Mouse (Mus musculus): ENCODE results near the gene Htr5b.

DNA sequence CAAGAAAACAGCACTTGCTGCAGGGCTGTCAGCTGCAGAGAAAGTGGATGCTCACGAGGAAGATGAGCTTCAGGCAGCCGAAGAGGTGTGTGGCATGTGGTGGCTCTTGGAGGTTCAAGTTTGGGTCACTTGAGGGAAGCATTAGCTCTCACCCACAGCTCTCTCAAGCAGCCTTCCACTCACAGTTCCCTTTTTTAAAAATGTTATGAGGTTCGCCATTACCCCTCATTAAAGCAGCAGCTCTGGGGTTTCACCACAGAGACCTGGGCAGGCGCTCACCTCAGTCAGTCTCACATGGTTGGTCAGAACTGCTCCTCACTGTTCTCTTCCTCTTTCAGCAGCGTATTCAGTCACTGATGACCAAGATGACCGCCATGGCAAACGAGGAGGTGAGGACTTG lies 66.4 kb downstream of the Htr5b start:
- no peak for TF ChIP-seq CTCF (conservative IDR thresholded peaks at IDR 0.05; ENCODE audit: low read length)
- no peak for TF ChIP-seq POU5F1 (IDR thresholded peaks at IDR 0.05; ENCODE audit: borderline replicate concordance, low read length)
